Mouse (Mus musculus): ENCODE results near the gene Vmn1r158. TPM values are rescaled to one million over a fixed set of nuclear protein-coding genes. Genes with fewer than 3 reads are reported as not detected.
"Not testable (repeated sequence)": the region's sequence is repeated elsewhere in the genome, so short reads cannot be mapped to it uniquely, and the experiment has no call there.

Gene Vmn1r158
- polyA plus RNA-seq (2012; rRNA removed) = not detected in 2 replicates

- 40% methylated on average over 2 of the region's 2 CpGs for WGBS
- H3K4me1 ChIP-seq (ENCODE audit: control insufficient read depth, insufficient read depth, low read length); DNase-seq; H3K4me3 ChIP-seq (replicated peaks; ENCODE audit: extremely low read depth, low read depth, low read length): not testable (repeated sequence)
These were observed at the start of gene Vmn1r158 for GRCm38 (mm10) chr7:22790682-22791081. Gene Vmn1r158, minus strand, starts transcription at chr7:22790782.

GRCm38 (mm10) chr7:22775981-22776380, 14.6 kb downstream of the Vmn1r158 start:
- not testable (repeated sequence) for H3K4me1 ChIP-seq (ENCODE audit: control insufficient read depth, insufficient read depth, low read length); DNase-seq; H3K4me3 ChIP-seq (replicated peaks; ENCODE audit: extremely low read depth, low read depth, low read length)
- 81% methylated on average over 7 of the region's 11 CpGs for WGBS

GRCm38 (mm10) chr7:22761397-22761796, 29.2 kb downstream of the Vmn1r158 start, which contains the start of gene Vmn1r157:
Gene Vmn1r157, plus strand, starts transcription at chr7:22761697.
- WGBS = 18% methylated on average over 2 of the region's 3 CpGs

More at GRCm38 (mm10) chr7:22761397-22761796, 29.2 kb downstream of the Vmn1r158 start, which contains the start of gene Vmn1r157:
- H3K4me1 ChIP-seq (ENCODE audit: control insufficient read depth, insufficient read depth, low read length); H3K4me3 ChIP-seq (replicated peaks; ENCODE audit: extremely low read depth, low read depth, low read length); DNase-seq: not testable (repeated sequence)

Other genes starting within 250 kb of the Vmn1r158 start
- not detected in 2 replicates for gene Gm4201, start 225.4 kb downstream of the Vmn1r158 start, polyA plus RNA-seq (2012; rRNA removed)
- gene Gm4565, start 202.7 kb downstream of the Vmn1r158 start, polyA plus RNA-seq (2012; rRNA removed) = not detected in 2 replicates
- gene Vmn1r155, start 132.8 kb downstream of the Vmn1r158 start, polyA plus RNA-seq (2012; rRNA removed) = not detected in 2 replicates
- gene Gm8693, start 98.5 kb downstream of the Vmn1r158 start, polyA plus RNA-seq (2012; rRNA removed) = not detected in 2 replicates
- not detected in 2 replicates for gene Gm4567, start 71.1 kb downstream of the Vmn1r158 start, polyA plus RNA-seq (2012; rRNA removed)
- not detected in 2 replicates for gene Vmn1r157, start 29.1 kb downstream of the Vmn1r158 start, polyA plus RNA-seq (2012; rRNA removed)
- not detected in 2 replicates for gene Vmn1r159, start 52.8 kb upstream of the Vmn1r158 start, polyA plus RNA-seq (2012; rRNA removed)
- gene Vmn1r160, start 80.4 kb upstream of the Vmn1r158 start, polyA plus RNA-seq (2012; rRNA removed) = not detected in 2 replicates
- gene Gm4214, start 193.9 kb upstream of the Vmn1r158 start, polyA plus RNA-seq (2012; rRNA removed) = not detected in 2 replicates
- not detected in 2 replicates for gene Gm4216, start 229.1 kb upstream of the Vmn1r158 start, polyA plus RNA-seq (2012; rRNA removed)